Mouse (Mus musculus): Measurements from ENCODE around the gene 4930558C23Rik.
A peak's percentile ranks its signal among the peaks of the same experiment; 100 is the strongest.
"Not testable (repeated sequence)": the region's sequence is repeated elsewhere in the genome, so short reads cannot be mapped to it uniquely, and the experiment has no call there.

Gene 4930558C23Rik

DNA sequence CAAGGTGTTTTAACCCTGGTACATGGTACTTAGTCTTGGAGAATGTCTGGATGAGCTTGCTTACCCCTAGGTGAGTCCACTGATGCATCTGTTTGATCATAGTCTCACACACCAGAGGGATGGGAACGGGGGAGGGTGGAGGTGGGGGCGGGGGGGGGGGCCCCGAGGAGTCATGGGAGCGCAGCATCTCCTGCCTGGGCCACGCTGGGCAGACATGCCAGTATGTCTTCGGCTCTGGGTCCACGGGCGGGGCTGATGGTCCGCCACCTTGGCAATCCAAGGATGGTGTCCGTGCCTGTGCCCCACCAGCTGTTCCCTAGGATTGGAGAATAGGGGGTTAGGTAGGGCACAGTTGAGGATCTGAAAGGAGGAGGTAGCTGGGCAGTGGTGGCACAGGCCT, 29.4 kb downstream of the 4930558C23Rik start:
- DNase-seq (ENCODE audit: extremely low spot score), result no peak

DNA sequence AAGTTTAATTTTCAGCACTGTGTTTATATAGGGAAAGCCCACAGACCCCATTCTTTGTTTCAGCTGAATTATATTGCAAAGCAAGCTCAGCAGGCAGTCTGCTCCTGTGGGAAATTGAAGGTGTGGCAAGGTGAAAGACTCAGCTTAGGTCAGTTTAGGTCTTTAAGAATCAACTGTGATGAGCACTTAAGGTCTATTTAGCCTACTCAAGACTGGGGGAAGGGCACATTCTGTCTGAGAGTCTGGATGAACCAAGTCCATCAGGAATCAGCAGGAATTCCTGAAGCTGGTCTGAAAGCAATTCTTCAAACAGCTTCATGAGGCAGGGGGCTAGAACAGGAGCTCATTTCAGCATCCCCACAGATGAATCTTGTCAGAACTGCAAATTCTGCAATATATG, 32.5 kb downstream of the 4930558C23Rik start:
- DNase-seq (ENCODE audit: extremely low spot score), result no peak

DNA sequence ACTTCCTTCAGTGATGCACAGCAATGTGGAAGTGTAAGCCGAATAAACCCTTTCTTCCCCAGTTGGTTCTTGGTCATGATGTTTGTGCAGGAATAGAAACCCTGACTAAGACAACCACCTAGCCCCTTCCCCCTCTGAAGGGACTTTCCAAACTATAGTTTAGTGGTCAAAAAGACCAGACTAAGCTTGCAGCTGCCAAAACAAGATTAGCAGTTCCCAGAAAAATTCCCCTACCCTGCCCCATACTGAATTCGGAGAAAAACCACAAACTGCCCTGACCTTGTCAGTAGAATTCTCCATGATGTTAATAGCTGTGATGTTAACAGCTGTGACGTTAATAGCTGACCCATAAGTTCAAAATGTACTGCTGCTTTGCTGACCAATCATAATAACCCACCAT, 42.4 kb downstream of the 4930558C23Rik start:
- DNase-seq (ENCODE audit: extremely low spot score), result not testable (repeated sequence)

DNA sequence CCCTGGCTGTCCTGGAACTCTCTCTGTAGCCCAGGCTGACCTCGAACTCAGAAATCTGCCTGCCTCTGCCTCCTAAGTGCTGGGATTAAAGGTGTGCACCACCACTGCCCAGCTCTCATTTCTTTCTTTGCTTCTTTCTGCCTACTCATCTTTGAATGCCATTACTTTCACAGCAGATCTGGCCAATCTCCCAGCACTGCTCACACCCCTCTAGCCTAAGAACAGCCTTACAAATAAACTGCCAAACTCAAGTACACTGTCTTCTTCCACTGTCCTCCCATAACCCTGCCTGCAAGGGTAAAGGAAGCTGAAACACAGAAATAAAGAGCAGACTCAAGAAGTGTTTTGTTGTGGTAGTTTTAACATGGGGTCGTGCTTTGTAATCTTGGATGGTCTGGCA, 44.9 kb downstream of the 4930558C23Rik start:
- no peak for DNase-seq (ENCODE audit: extremely low spot score)

DNA sequence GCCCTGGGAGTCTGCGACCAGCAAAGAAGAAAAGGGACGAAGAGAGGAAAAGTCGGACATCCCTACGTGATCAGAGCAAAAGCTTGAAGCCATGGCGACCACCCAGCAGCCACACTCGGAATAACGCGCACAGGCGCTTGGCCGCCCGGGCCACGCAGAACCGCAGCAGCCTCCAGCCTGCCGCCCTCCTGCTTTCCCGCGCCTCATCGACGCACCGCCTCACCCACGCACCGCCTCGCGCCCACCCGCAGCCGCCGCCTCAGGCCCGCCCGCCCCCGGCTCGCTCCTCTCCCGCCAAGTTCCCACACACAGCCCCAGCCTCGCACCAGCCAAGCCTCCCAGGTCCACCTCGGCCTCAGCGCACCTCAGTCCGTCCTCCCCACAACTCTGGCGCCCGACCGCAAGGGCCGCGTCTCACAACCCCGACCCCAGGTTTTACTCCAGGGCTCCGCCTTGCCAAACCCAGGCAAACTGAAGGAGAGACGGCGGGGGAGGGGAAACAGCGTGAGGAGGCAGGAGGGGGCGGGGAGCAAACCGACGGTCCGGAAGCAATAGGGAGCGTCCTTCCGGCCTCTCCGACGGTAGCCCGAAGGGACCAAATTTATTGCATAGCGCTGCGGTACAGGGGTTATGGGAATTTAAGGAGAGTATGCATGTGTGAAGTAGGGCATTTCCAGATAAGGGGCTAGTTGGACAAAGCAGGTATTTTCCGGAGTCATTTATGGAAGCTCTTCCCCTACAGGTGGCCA, 45.8 kb downstream of the 4930558C23Rik start, which contains the start of gene Setdb1:
TSS of gene Setdb1 (minus strand) at position 502 of the 749 bp plus-strand sequence.
- peak; percentile 98 for DNase-seq (ENCODE audit: extremely low spot score)

DNA sequence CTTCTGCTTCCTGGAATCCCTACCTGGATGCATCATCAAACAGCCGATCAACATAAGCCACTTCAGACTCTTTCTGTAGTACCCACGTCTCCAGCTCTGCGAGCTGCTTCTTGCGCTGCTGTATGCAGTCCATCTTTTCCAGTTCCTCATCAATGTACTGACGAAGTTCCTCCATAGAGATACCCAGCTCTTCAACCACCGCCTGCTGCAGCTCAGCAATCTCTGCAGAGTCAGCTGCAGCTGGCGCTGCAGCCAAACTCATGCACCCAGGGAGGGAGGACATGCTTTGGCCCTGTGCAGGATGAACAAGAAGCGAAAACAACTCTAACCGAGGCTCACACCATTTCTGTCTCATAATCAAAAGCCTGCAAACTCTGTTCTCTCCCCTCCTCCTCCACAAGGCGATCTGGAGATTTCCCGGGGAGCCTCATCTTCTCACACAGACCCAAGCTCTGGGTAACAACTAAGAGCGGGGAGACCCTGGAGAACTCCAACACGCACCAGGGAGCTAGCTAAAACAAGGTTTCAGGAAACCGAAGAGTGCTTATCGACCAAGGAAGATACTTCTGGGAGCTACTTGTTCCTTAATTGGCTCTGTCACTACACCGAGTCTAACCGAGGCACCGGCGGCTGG, 46.6 kb downstream of the 4930558C23Rik start:
- DNase-seq (ENCODE audit: extremely low spot score), result not testable (repeated sequence)

DNA sequence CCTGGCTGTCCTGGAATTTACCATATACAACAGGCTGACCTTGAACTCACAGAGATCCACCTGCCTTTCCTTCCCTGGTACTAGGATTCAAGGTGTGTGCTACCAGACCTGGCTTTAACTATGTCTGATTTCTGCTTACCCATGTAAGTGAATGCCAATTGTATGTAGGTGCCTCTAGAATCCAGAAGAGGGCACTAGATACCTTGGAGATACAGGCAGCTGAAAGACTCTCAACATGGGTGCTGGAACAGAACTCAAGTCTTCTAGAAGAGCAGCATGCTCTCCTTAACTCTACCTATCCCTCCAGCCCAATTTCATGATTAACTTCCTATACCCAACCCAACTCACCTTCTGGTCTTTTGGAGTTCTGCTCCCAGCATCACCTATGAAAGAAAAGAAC, 53.1 kb downstream of the 4930558C23Rik start:
- DNase-seq (ENCODE audit: extremely low spot score), result peak; percentile 25

DNA sequence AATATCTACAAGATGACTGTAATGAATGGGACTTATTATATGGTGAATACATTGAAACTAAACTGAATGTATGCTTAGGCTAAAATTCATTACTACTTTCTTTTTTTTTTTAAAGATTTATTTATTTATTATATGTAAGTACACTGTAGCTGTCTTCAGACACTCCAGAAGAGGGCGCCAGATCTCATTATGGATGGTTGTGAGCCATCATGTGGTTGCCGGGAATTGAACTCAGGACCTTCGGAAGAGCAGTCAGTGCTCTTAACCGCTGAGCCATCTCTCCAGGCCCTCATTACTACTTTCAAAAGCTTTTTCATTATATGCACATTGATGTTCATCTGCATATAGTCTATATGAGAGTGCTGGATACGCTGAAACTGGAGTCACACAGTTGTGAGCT, 54.3 kb downstream of the 4930558C23Rik start:
- DNase-seq (ENCODE audit: extremely low spot score), result not testable (repeated sequence)

DNA sequence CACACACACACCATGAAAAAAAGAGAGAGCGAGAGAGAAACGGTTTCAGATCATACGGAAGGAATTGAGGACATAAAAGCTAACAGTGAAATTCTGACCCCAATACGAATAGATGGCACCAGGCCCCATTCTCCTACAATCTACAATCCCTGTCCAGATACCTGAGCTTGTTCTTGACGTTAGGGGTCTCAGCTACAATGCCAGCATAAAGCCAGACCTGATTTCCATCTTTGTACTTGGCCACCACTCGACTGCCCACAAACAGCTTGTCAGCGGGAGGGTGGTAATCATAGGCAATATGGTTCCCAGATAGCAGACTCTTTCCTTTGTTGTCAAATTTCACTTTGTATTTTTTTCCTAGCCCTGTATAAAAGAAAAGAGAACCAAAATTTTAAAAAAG, 56.2 kb downstream of the 4930558C23Rik start:
- no peak for DNase-seq (ENCODE audit: extremely low spot score)

DNA sequence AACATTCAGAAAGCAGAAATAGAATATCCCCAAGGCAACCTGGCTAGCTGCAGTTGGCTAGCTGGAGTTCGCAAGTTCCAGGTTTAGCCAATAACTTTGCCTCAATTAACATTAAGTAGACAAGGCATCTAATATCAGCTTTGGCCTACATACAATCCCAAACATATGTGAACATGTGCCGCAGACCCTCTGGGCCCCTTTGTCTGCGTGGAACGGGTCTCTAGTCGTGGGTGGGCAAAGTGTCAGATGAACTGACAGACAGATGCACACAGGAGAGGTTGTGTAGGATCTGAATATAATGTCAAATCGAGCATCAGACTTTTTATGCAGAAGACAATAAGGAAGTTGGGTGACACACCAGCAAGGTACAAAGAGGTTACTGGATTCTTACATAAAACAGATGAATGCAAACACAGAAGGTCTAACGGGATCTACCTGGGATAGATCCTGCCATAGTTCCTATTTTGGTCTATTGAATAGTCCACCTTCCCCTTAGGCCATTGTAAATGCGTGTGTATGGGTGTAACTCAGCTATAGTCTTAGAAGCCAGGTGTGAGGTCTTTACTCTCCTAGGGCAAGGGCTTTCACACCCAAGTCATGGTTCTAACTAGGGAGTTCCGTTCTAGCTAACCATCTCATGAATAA, 59.2 kb downstream of the 4930558C23Rik start:
- not testable (repeated sequence) for DNase-seq (ENCODE audit: extremely low spot score)

DNA sequence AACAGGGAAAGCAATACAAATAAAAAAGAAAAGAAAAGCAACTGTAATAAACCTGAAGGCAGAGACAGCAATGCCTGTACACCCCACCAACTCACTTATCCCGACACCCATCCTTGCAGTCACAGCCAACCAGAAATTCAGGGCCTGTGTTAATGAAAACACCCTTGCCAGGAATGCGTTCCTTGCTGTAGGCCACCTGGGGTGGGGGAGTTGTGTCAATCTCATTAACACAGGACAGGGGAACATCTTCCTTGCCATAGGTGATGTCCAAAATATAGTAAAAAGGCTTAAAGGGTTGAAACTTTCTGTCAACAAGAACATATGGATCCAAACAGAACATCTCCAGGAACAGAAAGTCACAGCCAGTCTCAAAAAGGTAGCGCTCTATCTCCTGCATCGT, 64.4 kb downstream of the 4930558C23Rik start:
- no peak for DNase-seq (ENCODE audit: extremely low spot score)

DNA sequence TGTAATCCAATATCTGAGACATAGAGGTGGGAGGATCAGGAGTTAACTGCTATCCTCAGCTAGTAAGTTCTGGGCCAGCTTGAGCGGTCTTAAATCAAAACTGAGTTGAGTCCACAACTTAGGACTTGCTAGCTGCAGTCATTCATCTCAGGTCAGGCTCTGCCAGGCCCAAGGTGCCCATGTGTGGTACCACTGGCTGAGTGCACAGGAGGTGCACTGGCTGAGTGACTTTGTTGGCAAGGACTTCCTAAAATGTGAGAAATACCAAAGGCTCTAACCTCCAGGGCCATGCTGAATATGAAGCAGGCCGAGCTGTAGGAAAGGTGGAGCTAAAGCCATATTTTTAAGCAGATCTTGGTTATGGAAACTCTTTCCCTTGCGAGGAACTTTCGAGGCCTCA, 65.3 kb downstream of the 4930558C23Rik start:
- DNase-seq (ENCODE audit: extremely low spot score), result no peak
